Mouse (Mus musculus) lung, postnatal 25 days (tissue): ENCODE data around the gene Lyrm9.
"Not testable (repeated sequence)": the region's sequence is repeated elsewhere in the genome, so short reads cannot be mapped to it uniquely, and the experiment has no call there.

Experiments used
- DNase-seq: peaks from one replicate; pipeline ENCODE4 v3.0.0; 2022; ENCODE audit warnings: low spot score

The Lyrm9 gene

GRCm38 (mm10) chr11:78851871-78852265 lies 25.5 kb downstream of the Lyrm9 start:
- DNase-seq: no peak

GRCm38 (mm10) chr11:78852529-78852928 lies 26.1 kb downstream of the Lyrm9 start:
- DNase-seq: no peak

- DNase-seq: peak; percentile 81
Observed at GRCm38 (mm10) chr11:78856310-78856709, 29.9 kb downstream of the Lyrm9 start.

- no peak for DNase-seq
Observed at GRCm38 (mm10) chr11:78857611-78858010, 31.2 kb downstream of the Lyrm9 start.

GRCm38 (mm10) chr11:78863898-78864297 lies 37.5 kb downstream of the Lyrm9 start:
- no peak for DNase-seq

- no peak for DNase-seq
Observed at GRCm38 (mm10) chr11:78864567-78865278, 38.3 kb downstream of the Lyrm9 start.

GRCm38 (mm10) chr11:78865314-78865713 lies 38.9 kb downstream of the Lyrm9 start:
- no peak for DNase-seq

- no peak for DNase-seq
Observed at GRCm38 (mm10) chr11:78866486-78866885, 40.1 kb downstream of the Lyrm9 start.

GRCm38 (mm10) chr11:78867696-78868095 lies 41.3 kb downstream of the Lyrm9 start:
- no peak for DNase-seq

- not testable (repeated sequence) for DNase-seq
Observed at GRCm38 (mm10) chr11:78869205-78869604, 42.8 kb downstream of the Lyrm9 start.

GRCm38 (mm10) chr11:78870891-78871290 lies 44.5 kb downstream of the Lyrm9 start:
- no peak for DNase-seq

GRCm38 (mm10) chr11:78872782-78873181 lies 46.4 kb downstream of the Lyrm9 start:
- no peak for DNase-seq

- DNase-seq: no peak
Observed at GRCm38 (mm10) chr11:78879727-78880126, 53.3 kb downstream of the Lyrm9 start.

- DNase-seq: no peak
Observed at GRCm38 (mm10) chr11:78886693-78887092, 60.3 kb downstream of the Lyrm9 start.

- DNase-seq: peak; percentile 85
Observed at GRCm38 (mm10) chr11:78887102-78887971, 61.0 kb downstream of the Lyrm9 start.

- no peak for DNase-seq
Observed at GRCm38 (mm10) chr11:78889156-78889555, 62.8 kb downstream of the Lyrm9 start.
